Mouse (Mus musculus): Measurements from ENCODE around the gene Htr6.

DNA sequence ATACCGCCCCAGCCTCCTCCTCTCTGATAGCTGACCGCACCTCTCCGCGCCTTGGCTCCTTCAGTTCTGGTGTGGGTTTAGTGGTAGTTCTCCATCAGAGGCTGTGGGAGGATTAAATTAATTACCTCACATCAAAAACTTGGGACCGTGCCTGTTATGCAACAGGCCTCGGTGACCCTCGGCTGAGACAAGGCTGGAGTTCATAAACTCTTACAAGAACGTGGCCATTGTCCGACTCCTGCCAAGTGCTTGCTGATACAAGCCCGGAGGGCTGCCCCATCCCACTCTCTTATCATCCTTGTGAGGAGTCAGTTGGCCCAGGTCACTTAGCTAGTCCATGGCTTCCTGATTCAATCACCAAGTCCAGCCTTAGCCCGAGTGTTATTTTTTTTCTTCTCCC lies 62.1 kb downstream of the Htr6 start:
- TF ChIP-seq CTCF (IDR thresholded peaks at IDR 0.05; ENCODE audit: low read depth) (no peak), EP300 (IDR thresholded peaks at IDR 0.05; ENCODE audit: low read depth) (no peak)
